Mouse (Mus musculus) liver, adult 2 months (tissue): ENCODE measurements around the gene Sema4d.

Experiments used
- CTCF ChIP-seq: fragments of 200-500 bp; IDR thresholded peaks from 2 replicates; pipeline ENCODE4 v1.5.1; 2011; ENCODE audit warnings: low read depth, low read length, control low read depth
- POLR2A ChIP-seq: fragments of 200-500 bp; IDR thresholded peaks from 2 replicates; pipeline ENCODE4 v1.6.1; 2011; ENCODE audit warnings: low read length, control low read depth; ENCODE audit not compliant: insufficient read depth; ENCODE audit errors: extremely low read depth

DNA sequence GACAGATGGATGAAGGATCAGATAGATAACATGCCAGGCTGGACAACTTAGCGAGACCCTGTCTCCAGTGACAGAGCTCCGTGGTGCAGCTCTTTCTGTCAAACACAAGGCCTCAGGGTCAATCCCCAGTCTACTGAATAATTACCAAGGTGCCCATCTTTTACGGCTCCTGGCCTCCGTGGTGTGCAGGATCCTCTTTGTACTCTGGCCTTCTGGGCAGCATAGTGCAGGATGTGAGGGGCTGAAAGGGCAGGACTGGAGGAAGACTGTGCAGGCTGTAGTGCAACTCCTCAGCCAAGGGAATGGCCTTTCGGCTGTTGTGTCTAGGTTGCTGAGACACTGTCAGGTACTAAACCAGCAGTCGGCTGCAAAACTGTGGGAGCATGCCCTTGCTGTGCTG is 140.4 kb downstream of the Sema4d start:
- TF ChIP-seq CTCF (no peak), POLR2A (no peak)
